27 mouse cellular contexts compared by ENCODE assay signal in genomic region chr6:37406903-37407302, GRCm38 (mm10). TPM values are rescaled to one million over a fixed set of nuclear protein-coding genes. Genes with fewer than 3 reads are reported as not detected.
DNase-seq lines count a peak whose midpoint lies in the region; ATAC-seq and TF ChIP-seq lines count a peak whose summit lies in the region.
"Had no signal": no experiment of that assay in that cellular context is flagged by ENCODE, and none has a peak within 500 bp of the region (broad histone marks: within the 10 kb centered on the region; RNA-seq: fewer than 3 reads in every experiment).

No protein-coding gene starts in this region.

- H3K27me3 ChIP-seq in heart, embryonic 16.5 days (ENCODE audit: control insufficient read depth, insufficient read depth, low read length) = no peaks in the 10 kb centered on the region
- no peaks in the 10 kb centered on the region for H3K27me3 ChIP-seq in heart, embryonic 10.5 days (ENCODE audit: insufficient read depth, poor library complexity, severe bottlenecking)
- H3K27me3 ChIP-seq in stomach, postnatal 0 days (ENCODE audit: control insufficient read depth, insufficient read depth, low read length) = no peaks in the 10 kb centered on the region
- H3K27me3 ChIP-seq: embryonic facial prominence, embryonic 12.5 days; hindbrain, embryonic 15.5 days had no signal

- no peak overlapping the region for H3K4me3 ChIP-seq in heart, embryonic 16.5 days (ENCODE audit: low read length)
- H3K4me3 ChIP-seq in heart, embryonic 10.5 days = no peak overlapping the region
- no peak overlapping the region for H3K4me3 ChIP-seq in stomach, postnatal 0 days (ENCODE audit: low read depth, low read length)
- no peak overlapping the region for H3K4me3 ChIP-seq in left cerebral cortex, adult 2 months
- H3K4me3 ChIP-seq: embryonic facial prominence, embryonic 12.5 days; hindbrain, embryonic 15.5 days had no signal

- H3K4me1 ChIP-seq in heart, embryonic 16.5 days (ENCODE audit: control insufficient read depth, insufficient read depth, low read length) = peaks cover 51% of the 10 kb centered on the region
- H3K4me1 ChIP-seq in heart, embryonic 10.5 days = peaks cover 77% of the 10 kb centered on the region
- peaks cover 4% of the 10 kb centered on the region for H3K4me1 ChIP-seq in stomach, postnatal 0 days (replicated peaks; ENCODE audit: control insufficient read depth, insufficient read depth)
- H3K4me1 ChIP-seq: hindbrain, embryonic 15.5 days had no signal

- peak overlapping the region; percentile 6; the same call in 1 of the 2 replicates for H3K27ac ChIP-seq in heart, embryonic 16.5 days (ENCODE audit: low read length)
- no peak overlapping the region for H3K27ac ChIP-seq in heart, embryonic 10.5 days
- no peak overlapping the region for H3K27ac ChIP-seq in stomach, postnatal 0 days (replicated peaks)
- H3K27ac ChIP-seq in left cerebral cortex, adult 2 months = no peak overlapping the region
- H3K27ac ChIP-seq: embryonic facial prominence, embryonic 12.5 days; hindbrain, embryonic 15.5 days; liver, embryonic 14.5 days had no signal

- no peaks in the 10 kb centered on the region for H3K9me3 ChIP-seq in heart, embryonic 16.5 days (replicated peaks; ENCODE audit: control insufficient read depth, low read length)
- no peaks in the 10 kb centered on the region for H3K9me3 ChIP-seq in heart, embryonic 10.5 days
- H3K9me3 ChIP-seq in stomach, postnatal 0 days (ENCODE audit: control insufficient read depth, low read length) = no peaks in the 10 kb centered on the region
- H3K9me3 ChIP-seq: embryonic facial prominence, embryonic 12.5 days; G1E; hindbrain, embryonic 15.5 days had no signal

- TF ChIP-seq CTCF in stomach, postnatal 0 days (IDR thresholded peaks at IDR 0.05; ENCODE audit: low read depth) = no peak
- no peak for TF ChIP-seq CTCF in left cerebral cortex, adult 2 months (IDR thresholded peaks at IDR 0.05)

- ATAC-seq in heart, embryonic 16.5 days (replicated peaks; ENCODE audit: extremely low read depth, insufficient read depth, low FRiP score) = no peak
- ATAC-seq in stomach, postnatal 0 days (ENCODE audit: low FRiP score, low TSS enrichment) = 0 out of 2 replicates have a peak, but pooled peaks have one; percentile 24
- ATAC-seq: forebrain, embryonic 14.5 days; inflammation-experienced regulatory T-cells, adult 6 months; midbrain, embryonic 16.5 days had no signal

- no peak for TF ChIP-seq EP300 in stomach, postnatal 0 days (optimal IDR thresholded peaks at IDR 0.05)

- DNase-seq in adrenal gland, adult 8-10 months = peak; percentile 64
- DNase-seq in adrenal gland, adult 18-20 months (ENCODE audit: low spot score in 2 of 2) = no peak
- DNase-seq in heart, embryonic 10.5 days (ENCODE audit: low spot score) = no peak
- peak; percentile 24 to 62 for DNase-seq in adrenal gland, postnatal 36 days
- no peak for DNase-seq in stomach, postnatal 0 days (ENCODE audit: low spot score)
- no peak for DNase-seq in left cerebral cortex, adult 2 months (ENCODE audit: extremely low spot score in 1 of 2, low spot score in 2 of 2)
- DNase-seq: cerebellum, adult 11-12 months; cerebellum, adult 9-11 months; embryo, embryonic 11 days; kidney, adult 8-10 months; kidney, postnatal 10 days; layer of hippocampus, adult 9-11 months; liver; lung, adult 2 months; lung, postnatal 14 days; right cerebral cortex, postnatal 4 days; thymus, postnatal 14 days had no signal

- intact Hi-C loops in left cerebral cortex, adult 2 months (cut with DNase I) = no loop called here

- H3K9ac ChIP-seq in heart, embryonic 16.5 days (ENCODE audit: low read length) = no peak overlapping the region
- no peak overlapping the region for H3K9ac ChIP-seq in stomach, postnatal 0 days (ENCODE audit: low read length)
- H3K9ac ChIP-seq: embryonic facial prominence, embryonic 12.5 days; hindbrain, embryonic 15.5 days; liver, embryonic 14.5 days had no signal

- 0 out of 2 replicates have a peak, but pooled peaks cover 5% of the 10 kb centered on the region for H3K36me3 ChIP-seq in heart, embryonic 16.5 days (ENCODE audit: control insufficient read depth, insufficient read depth)
- peaks cover 14% of the 10 kb centered on the region; the same call in 1 of the 2 replicates for H3K36me3 ChIP-seq in heart, embryonic 10.5 days
- H3K36me3 ChIP-seq in stomach, postnatal 0 days (ENCODE audit: control insufficient read depth, insufficient read depth, low read length) = no peaks in the 10 kb centered on the region
- H3K36me3 ChIP-seq: embryonic facial prominence, embryonic 12.5 days; G1E; hindbrain, embryonic 15.5 days had no signal

- no peak overlapping the region for H3K4me2 ChIP-seq in heart, embryonic 16.5 days (ENCODE audit: low read depth, low read length)
- H3K4me2 ChIP-seq in stomach, postnatal 0 days (replicated peaks; ENCODE audit: low read depth) = no peak overlapping the region
- H3K4me2 ChIP-seq: embryonic facial prominence, embryonic 12.5 days; heart, embryonic 11.5 days; hindbrain, embryonic 15.5 days; midbrain, embryonic 11.5 days had no signal

- 40% methylated on average over 6 of the region's 6 CpGs for WGBS in heart, embryonic 16.5 days
- WGBS in heart, embryonic 10.5 days = 44% methylated on average over 6 of the region's 6 CpGs
- WGBS in stomach, postnatal 0 days = 50% methylated on average over 6 of the region's 6 CpGs

RNA-seq across cellular contexts. Expression of gene Creb3l2, which starts 35.0 kb away (rescaled TPM):
- total RNA-seq in adrenal gland, adult 8-10 months (2022) = 100 to 1,000 TPM in 3 of 4 experiments, 10 to 100 TPM in 1; 95.9 to 118 (median 110) TPM
- total RNA-seq in adrenal gland, adult 18-20 months (2021) = 10 to 100 TPM; 60.1 to 71.2 TPM
- polyA plus RNA-seq in heart, embryonic 16.5 days (2015; fragmentation: Nextera tagmentation; extraction: Ambion mirVana) = 28.0 and 28.2 TPM in 2 replicates
- polyA plus RNA-seq in heart, embryonic 10.5 days (2016; fragmentation: Nextera tagmentation; extraction: Ambion mirVana) = 33.5 and 36.3 TPM in 2 replicates
- 100 to 1,000 TPM in 1 of 2 experiments, 10 to 100 TPM in 1; 89.5 to 100 TPM for total RNA-seq in adrenal gland, postnatal 36 days (2021)
- polyA plus RNA-seq in stomach, postnatal 0 days (2015; fragmentation: Nextera tagmentation; extraction: Ambion mirVana) = 8.3 and 8.5 TPM in 2 replicates
- 1 to 10 TPM; 6.2 to 8.1 TPM for total RNA-seq in left cerebral cortex, adult 2 months (2021)
- polyA plus RNA-seq: G1E had no signal

Comparison
In these comparisons a context has a peak if more than half of its experiments do, and no peak if none do; other contexts are left out.
1. DNase-seq: peak in adrenal gland, adult 8-10 months (single experiment) and adrenal gland, postnatal 36 days (2 of 2); none in adrenal gland, adult 18-20 months (0 of 2), heart, embryonic 10.5 days (single experiment), stomach, postnatal 0 days (single experiment) and left cerebral cortex, adult 2 months (0 of 2).
2. RNA of gene Creb3l2, which starts 35.0 kb away (total RNA-seq): 95.9 to 118 TPM in adrenal gland, adult 8-10 months, 89.5 to 100 TPM in adrenal gland, postnatal 36 days and 60.1 to 71.2 TPM in adrenal gland, adult 18-20 months; 6.2 to 8.1 TPM in left cerebral cortex, adult 2 months; every median in the first group is over 4 times any median in the second.